Mouse (Mus musculus) hindbrain, embryonic 15.5 days (tissue): ENCODE data around the gene Gm7138. TPM values are rescaled to one million over a fixed set of nuclear protein-coding genes. Genes with fewer than 3 reads are reported as not detected.

Source experiments
- ATAC-seq: fragments of 200-750 bp; cut with Nextera tagmentation; 2 replicates; pipeline ENCODE4 v1.8.0; 2017; ENCODE audit warnings: low read depth, moderate number of reproducible peaks, moderate TSS enrichment; ENCODE audit not compliant: low FRiP score
- H3K27ac ChIP-seq: fragments of 300-500 bp; sonication (generic); replicated peaks from 2 replicates; pipeline ENCODE4 v1.5.1; 2015; ENCODE audit warnings: mild to moderate bottlenecking, inconsistent platforms
- H3K27me3 ChIP-seq: fragments of 300-500 bp; sonication (generic); 2 replicates; pipeline ENCODE4 v1.6.1; 2015; ENCODE audit warnings: control low read depth, inconsistent platforms
- H3K36me3 ChIP-seq: fragments of 300-500 bp; sonication (generic); 2 replicates; pipeline ENCODE4 v1.6.1; 2015; ENCODE audit warnings: control low read depth, inconsistent platforms
- H3K4me1 ChIP-seq: fragments of 300-500 bp; sonication (generic); replicated peaks from 2 replicates; pipeline ENCODE4 v1.6.1; 2015; ENCODE audit warnings: control low read depth, inconsistent platforms
- H3K4me2 ChIP-seq: fragments of 300-500 bp; sonication (generic); 2 replicates; pipeline ENCODE4 v1.6.1; 2015; ENCODE audit warnings: moderate library complexity, mild to moderate bottlenecking, inconsistent platforms
- H3K4me3 ChIP-seq: fragments of 300-500 bp; sonication (generic); 2 replicates; pipeline ENCODE4 v1.5.1; 2015; ENCODE audit warnings: mild to moderate bottlenecking, inconsistent platforms
- H3K9ac ChIP-seq: fragments of 300-500 bp; sonication (generic); 2 replicates; pipeline ENCODE4 v1.6.1; 2015; ENCODE audit warnings: inconsistent platforms
- H3K9me3 ChIP-seq: fragments of 300-500 bp; sonication (generic); 2 replicates; pipeline ENCODE4 v1.6.1; 2016; ENCODE audit warnings: control low read depth, inconsistent platforms
- WGBS: fragments of 180-500 bp; shearing (Covaris S2); methylation state at CpG from one replicate; pipeline ENCODE4 v1.1.7; 2015; 5-methylcytosine and 5-hydroxymethylcytosine counted together
- polyA plus RNA-seq: library from polyadenylated mRNA; unstranded; fragments of >200 nt; fragmentation: Nextera tagmentation; extraction: Ambion mirVana; gene quantifications from 2 replicates; pipeline ENCODE4 v1.2.1, GENCODE M21; 2015

The Gm7138 gene
- polyA plus RNA-seq, 1 experiment from 2014 or later: not detected

- 85% methylated on average over 1 of the region's 1 CpGs for WGBS
- H3K4me2 ChIP-seq: no peak overlapping the region
- no peak for ATAC-seq
These were observed 40.8 kb downstream of the Gm7138 start for GRCm38 (mm10) chr10:77735928-77736327.

DNA sequence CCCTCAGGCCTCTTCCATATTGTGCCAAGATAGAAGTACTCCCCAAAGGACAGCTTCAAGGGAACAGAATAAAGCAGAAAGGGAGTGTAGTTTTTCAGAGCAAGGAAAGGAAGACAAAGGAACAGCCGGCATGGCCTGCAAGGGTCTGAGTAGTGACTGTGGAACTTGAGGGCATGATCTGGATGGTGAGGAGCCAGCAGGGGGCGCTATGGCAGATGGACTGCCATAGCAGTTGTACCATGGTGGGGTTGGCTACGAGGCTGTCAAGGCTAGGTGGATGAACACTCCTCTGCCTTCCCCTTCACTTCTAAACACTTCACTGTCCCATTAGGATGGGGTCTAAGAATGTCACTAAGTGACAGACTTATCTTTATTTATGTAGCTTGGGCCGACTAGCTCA lies 47.5 kb downstream of the Gm7138 start:
- Histone ChIP-seq H3K27ac (no peak overlapping the region), H3K4me1 (no peaks in the 10 kb centered on the region), H3K36me3 (no peaks in the 10 kb centered on the region), H3K4me2 (no peak overlapping the region), H3K27me3 (no peaks in the 10 kb centered on the region), H3K9me3 (no peaks in the 10 kb centered on the region), H3K4me3 (no peak overlapping the region), H3K9ac (no peak overlapping the region)
- WGBS: 56% methylated on average over 4 of the region's 4 CpGs
- ATAC-seq: no peak

More at GRCm38 (mm10) chr10:77735928-77736327, 40.8 kb downstream of the Gm7138 start:
- no peaks in the 10 kb centered on the region for H3K27me3 ChIP-seq
- no peaks in the 10 kb centered on the region for H3K9me3 ChIP-seq
- H3K9ac ChIP-seq: no peak overlapping the region
- no peaks in the 10 kb centered on the region for H3K36me3 ChIP-seq
- H3K4me3 ChIP-seq: no peak overlapping the region
- no peak overlapping the region for H3K27ac ChIP-seq
- no peaks in the 10 kb centered on the region for H3K4me1 ChIP-seq

- Histone ChIP-seq H3K27ac (no peak overlapping the region), H3K9ac (no peak overlapping the region), H3K9me3 (no peaks in the 10 kb centered on the region), H3K4me2 (no peak overlapping the region), H3K36me3 (no peaks in the 10 kb centered on the region), H3K4me3 (no peak overlapping the region), H3K27me3 (no peaks in the 10 kb centered on the region), H3K4me1 (no peaks in the 10 kb centered on the region)
- no peak for ATAC-seq
- 71% methylated on average over 4 of the region's 4 CpGs for WGBS
These were observed 48.5 kb downstream of the Gm7138 start for GRCm38 (mm10) chr10:77728280-77728679.

Other genes with a start within 250 kb of the Gm7138 start
- 1.1 and 1.5 TPM in 2 replicates for gene Itgb2, start 246.7 kb downstream of the Gm7138 start, polyA plus RNA-seq
- 75.2 and 81.7 TPM in 2 replicates for gene Pttg1ip, start 195.2 kb downstream of the Gm7138 start, polyA plus RNA-seq
- 282 and 283 TPM in 2 replicates for gene Sumo3, start 170.8 kb downstream of the Gm7138 start, polyA plus RNA-seq
- 2.9 TPM in 1 of 2 replicates, not detected in the other for gene Gm49325, start 170.7 kb downstream of the Gm7138 start, polyA plus RNA-seq
- gene Ube2g2, start 154.7 kb downstream of the Gm7138 start, polyA plus RNA-seq: 83.8 and 90.0 TPM in 2 replicates
- 0.99 and 1.3 TPM in 2 replicates for gene Tspear, start 90.4 kb downstream of the Gm7138 start, polyA plus RNA-seq
- gene Gm19402, start 86.2 kb downstream of the Gm7138 start, polyA plus RNA-seq: not detected in 2 replicates
- not detected in 2 replicates for gene Gm9508, start 79.7 kb downstream of the Gm7138 start, polyA plus RNA-seq
- gene Gm10272, start 70.3 kb downstream of the Gm7138 start, polyA plus RNA-seq: not detected in 2 replicates
- not detected in 2 replicates for gene Gm10024, start 65.5 kb downstream of the Gm7138 start, polyA plus RNA-seq
- not detected in 2 replicates for gene Gm10142, start 61.1 kb downstream of the Gm7138 start, polyA plus RNA-seq
- gene Krtap12-1, start 56.3 kb downstream of the Gm7138 start, polyA plus RNA-seq: not detected in 2 replicates
- gene Gm10100, start 50.5 kb downstream of the Gm7138 start, polyA plus RNA-seq: not detected in 2 replicates
- not detected in 2 replicates for gene Gm18596, start 34.3 kb downstream of the Gm7138 start, polyA plus RNA-seq
- not detected in 2 replicates for gene Gm9736, start 25.6 kb downstream of the Gm7138 start, polyA plus RNA-seq
- not detected in 2 replicates for gene Gm3233, start 17.3 kb downstream of the Gm7138 start, polyA plus RNA-seq
- gene Gm3238, start 5.6 kb downstream of the Gm7138 start, polyA plus RNA-seq: not detected in 2 replicates
- not detected in 2 replicates for gene Gm3250, start 5.6 kb upstream of the Gm7138 start, polyA plus RNA-seq
- gene Gm7137, start 11.3 kb upstream of the Gm7138 start, polyA plus RNA-seq: not detected in 2 replicates
- gene Gm9639, start 18.1 kb upstream of the Gm7138 start, polyA plus RNA-seq: not detected in 2 replicates
- not detected in 2 replicates for gene Gm19668, start 22.2 kb upstream of the Gm7138 start, polyA plus RNA-seq
- gene Gm9507, start 34.9 kb upstream of the Gm7138 start, polyA plus RNA-seq: not detected in 2 replicates
- gene Gm2696, start 37.7 kb upstream of the Gm7138 start, polyA plus RNA-seq: not detected in 2 replicates
- gene Krtap10-4, start 50.2 kb upstream of the Gm7138 start, polyA plus RNA-seq: not detected in 2 replicates
- gene Krtap10-10, start 59.0 kb upstream of the Gm7138 start, polyA plus RNA-seq: not detected in 2 replicates
- not detected in 2 replicates for gene Gm36176, start 69.9 kb upstream of the Gm7138 start, polyA plus RNA-seq
- gene Gm10318, start 75.9 kb upstream of the Gm7138 start, polyA plus RNA-seq: not detected in 2 replicates
- not detected in 2 replicates for gene Gm3285, start 85.0 kb upstream of the Gm7138 start, polyA plus RNA-seq
- 21.4 and 23.9 TPM in 2 replicates for gene Lrrc3, start 125.6 kb upstream of the Gm7138 start, polyA plus RNA-seq
- 5.4 and 7.1 TPM in 2 replicates for gene Trpm2, start 193.6 kb upstream of the Gm7138 start, polyA plus RNA-seq
- gene 1810043G02Rik, start 201.6 kb upstream of the Gm7138 start, polyA plus RNA-seq: 46.8 and 54.5 TPM in 2 replicates
- 120 and 126 TPM in 2 replicates for gene Pfkl, start 233.1 kb upstream of the Gm7138 start, polyA plus RNA-seq